Mouse (Mus musculus) C2C12 (cell line): ENCODE measurements around the gene Cdh18. TPM values are rescaled to one million over a fixed set of nuclear protein-coding genes. Genes with fewer than 3 reads are reported as not detected.
"Not testable (repeated sequence)": the region's sequence is repeated elsewhere in the genome, so short reads cannot be mapped to it uniquely, and the experiment has no call there.

Source experiments
- H3K27me3 ChIP-seq: one replicate; pipeline ENCODE4 v1.6.1; 2011; ENCODE audit not compliant: control insufficient read depth, insufficient read depth, insufficient read length
- H3K36me3 ChIP-seq: one replicate; pipeline ENCODE4 v1.6.1; 2011; ENCODE audit not compliant: control insufficient read depth, insufficient read depth
- H3K4me3 ChIP-seq: one replicate; pipeline ENCODE4 v1.5.1; 2011; ENCODE audit warnings: mild to moderate bottlenecking, control low read depth; ENCODE audit not compliant: poor library complexity, insufficient read depth, severe bottlenecking
- H3K79me2 ChIP-seq: one replicate; pipeline ENCODE4 v1.6.1; 2011; ENCODE audit not compliant: control insufficient read depth, insufficient read depth
- H3K79me3 ChIP-seq: one replicate; pipeline ENCODE4 v1.6.1; 2011; ENCODE audit warnings: low read depth, control low read depth
- H3ac ChIP-seq: one replicate; pipeline ENCODE3; 2011; ENCODE audit warnings: low read depth; ENCODE audit not compliant: control insufficient read depth, insufficient read length
- CEBPB ChIP-seq: IDR thresholded peaks from one replicate; pipeline ENCODE4 v1.6.1; 2011; ENCODE audit warnings: low read depth, mild to moderate bottlenecking, control low read depth, moderate library complexity
- CTCF ChIP-seq: IDR thresholded peaks from one replicate; pipeline ENCODE4 v1.5.1; 2011; ENCODE audit not compliant: control insufficient read depth, insufficient read depth, insufficient read length
- FOSL1 ChIP-seq: IDR thresholded peaks from one replicate; pipeline ENCODE4 v1.8.0; 2011; ENCODE audit warnings: mild to moderate bottlenecking, low read length; ENCODE audit not compliant: poor library complexity, insufficient read depth, severe bottlenecking
- MAX ChIP-seq: IDR thresholded peaks from one replicate; pipeline ENCODE4 v1.6.1; 2011; ENCODE audit warnings: mild to moderate bottlenecking, control low read depth
- MYOD1 ChIP-seq: IDR thresholded peaks from one replicate; pipeline ENCODE4 v1.6.1; 2011; ENCODE audit warnings: low read depth; ENCODE audit not compliant: control insufficient read depth, insufficient read length
- MYOG ChIP-seq: IDR thresholded peaks from one replicate; pipeline ENCODE4 v1.6.1; 2011; ENCODE audit not compliant: control insufficient read depth, insufficient read length; ENCODE audit errors: extremely low read depth
- USF1 ChIP-seq: IDR thresholded peaks from one replicate; pipeline ENCODE4 v1.6.1; 2011; ENCODE audit warnings: low read depth, mild to moderate bottlenecking, control low read depth, moderate library complexity
- polyA plus RNA-seq: library from polyadenylated mRNA; unstranded; fragments of >200 nt; fragmentation: generic; extraction: Trizol; gene quantifications from one replicate; pipeline ENCODE4 v1.2.1, GENCODE M21; 2012; ENCODE audit warnings: missing spikeins

Cdh18 gene
- polyA plus RNA-seq, 1 experiment, result 2.9 TPM

DNA sequence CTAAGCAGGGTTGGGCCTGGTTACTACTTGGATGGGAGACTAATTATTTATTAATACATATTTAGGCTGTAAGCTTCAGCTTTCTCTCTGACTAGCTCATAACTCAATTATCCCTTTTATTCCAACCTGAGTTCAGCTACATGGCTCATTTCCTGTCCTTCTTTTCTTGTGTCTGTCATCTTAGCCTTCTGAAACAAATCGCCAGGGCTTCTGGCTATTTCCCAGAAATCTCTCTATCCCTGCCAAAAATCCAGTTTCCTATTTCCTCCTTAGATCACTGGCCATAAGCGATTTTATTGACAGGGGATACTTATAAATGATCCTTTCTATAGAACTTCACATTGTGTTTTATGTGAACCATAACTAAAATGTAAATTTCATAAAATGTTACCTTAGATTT, 167.6 kb downstream of the Cdh18 start:
- Histone ChIP-seq H3K79me2 (no peaks in the 10 kb centered on the region), H3K27me3 (no peaks in the 10 kb centered on the region), H3K4me3 (no peak overlapping the region), H3ac (no peak overlapping the region), H3K79me3 (no peaks in the 10 kb centered on the region), H3K36me3 (no peaks in the 10 kb centered on the region)
- TF ChIP-seq MYOD1 (no peak), USF1 (no peak), MAX (no peak), CEBPB (no peak), CTCF (no peak), FOSL1 (no peak), MYOG (no peak)

DNA sequence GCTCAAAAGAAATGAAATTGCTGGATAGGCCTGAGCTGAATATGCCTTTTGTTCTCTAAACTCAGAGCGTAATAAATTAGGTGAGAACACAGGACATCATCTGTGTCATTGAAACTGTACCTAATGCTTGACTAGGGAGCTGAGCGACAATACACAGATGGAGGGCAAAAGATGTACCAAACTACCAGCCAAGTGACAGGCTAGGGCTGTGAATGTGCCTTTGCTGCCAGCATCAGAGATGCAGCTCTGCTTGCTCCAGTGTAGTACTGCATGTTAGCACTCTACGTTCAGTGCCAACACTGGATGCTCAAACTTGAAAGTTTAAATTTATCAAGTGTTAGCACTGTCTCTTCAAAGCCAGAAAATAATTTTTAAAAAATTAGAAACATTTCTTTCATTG, 168.9 kb downstream of the Cdh18 start:
- Histone ChIP-seq H3ac (no peak overlapping the region), H3K27me3 (no peaks in the 10 kb centered on the region), H3K79me2 (no peaks in the 10 kb centered on the region), H3K79me3 (no peaks in the 10 kb centered on the region), H3K36me3 (no peaks in the 10 kb centered on the region), H3K4me3 (no peak overlapping the region)
- TF ChIP-seq USF1, result no peak
- TF ChIP-seq CEBPB, result no peak
- TF ChIP-seq FOSL1, result no peak
- no peak for TF ChIP-seq MAX
- no peak for TF ChIP-seq MYOD1
- TF ChIP-seq CTCF, result no peak
- TF ChIP-seq MYOG, result no peak

DNA sequence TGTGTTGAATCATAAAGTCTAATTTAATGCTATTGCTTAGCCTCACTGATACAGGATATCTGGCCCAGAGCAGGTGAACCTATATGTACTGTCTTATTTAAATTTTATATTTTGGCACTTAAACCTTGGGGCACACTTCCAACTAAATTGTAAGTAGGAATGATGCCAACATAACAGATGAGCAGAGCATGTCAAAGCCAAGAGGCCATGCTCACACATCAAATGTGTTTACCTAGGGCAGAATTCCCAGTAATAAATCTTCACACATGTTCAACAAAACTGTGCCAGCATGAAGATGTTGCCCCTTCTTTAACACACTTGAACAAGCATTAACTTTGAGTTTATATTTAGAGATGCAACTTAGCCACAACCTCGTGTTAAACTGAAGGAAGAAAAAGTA, 177.8 kb downstream of the Cdh18 start:
- peak; percentile 25 for TF ChIP-seq MYOD1
- no peak for TF ChIP-seq MYOG
- Histone ChIP-seq H3K4me3 (no peak overlapping the region), H3K79me2 (no peaks in the 10 kb centered on the region), H3ac (no peak overlapping the region), H3K79me3 (no peaks in the 10 kb centered on the region), H3K27me3 (no peaks in the 10 kb centered on the region), H3K36me3 (peaks cover 13% of the 10 kb centered on the region)

DNA sequence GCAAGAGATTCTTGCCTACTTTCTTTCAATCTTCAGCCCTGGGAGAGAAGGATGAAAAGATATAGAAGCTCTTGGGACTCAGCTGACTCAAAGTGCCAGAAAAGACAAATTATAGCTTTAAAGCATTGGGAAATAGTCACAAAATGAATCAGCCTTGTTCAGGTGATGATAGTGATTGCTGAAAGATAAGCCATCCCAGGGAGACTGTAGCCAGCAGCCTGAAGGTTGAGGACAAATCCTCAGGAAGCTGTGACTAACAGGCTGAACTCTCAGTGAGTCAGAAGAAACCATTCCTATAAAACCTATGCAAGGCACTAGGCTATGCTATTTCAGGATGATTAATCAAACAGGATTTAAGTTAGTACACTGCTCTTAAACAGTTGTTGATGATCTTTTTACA, 184.2 kb downstream of the Cdh18 start:
- no peaks in the 10 kb centered on the region for H3K79me2 ChIP-seq
- no peaks in the 10 kb centered on the region for H3K79me3 ChIP-seq
- no peak overlapping the region for H3K4me3 ChIP-seq
- TF ChIP-seq CTCF (no peak), MYOD1 (peak; percentile 81), USF1 (peak; percentile 35), FOSL1 (peak; percentile 100), CEBPB (peak; percentile 97), MAX (peak; percentile 70)
- H3K36me3 ChIP-seq, result peaks cover 4% of the 10 kb centered on the region
- H3ac ChIP-seq, result no peak overlapping the region
- no peaks in the 10 kb centered on the region for H3K27me3 ChIP-seq

DNA sequence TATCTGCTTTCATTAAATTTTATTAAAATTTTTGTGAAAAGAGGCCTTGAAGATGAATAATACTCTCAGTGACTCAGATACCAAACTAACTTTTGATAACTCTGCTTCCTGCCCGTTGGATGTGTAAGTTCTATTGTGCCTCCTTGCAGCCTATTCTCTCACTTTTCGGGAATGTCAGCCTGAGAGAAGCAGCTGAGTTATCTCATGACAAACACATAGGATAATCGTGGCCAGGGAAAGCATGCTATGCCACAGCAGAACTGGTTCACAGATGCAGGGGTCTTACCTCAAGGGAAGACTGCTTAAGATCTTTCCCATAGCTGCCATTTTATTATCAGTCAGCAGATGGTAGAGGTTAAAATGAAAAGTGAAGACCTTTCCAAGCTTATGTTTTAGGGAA, 187.3 kb downstream of the Cdh18 start:
- Histone ChIP-seq H3ac (no peak overlapping the region), H3K36me3 (no peaks in the 10 kb centered on the region), H3K79me2 (no peaks in the 10 kb centered on the region), H3K79me3 (no peaks in the 10 kb centered on the region), H3K4me3 (no peak overlapping the region), H3K27me3 (no peaks in the 10 kb centered on the region)
- TF ChIP-seq MAX, result peak; percentile 67
- no peak for TF ChIP-seq CEBPB
- peak; percentile 49 for TF ChIP-seq MYOD1
- TF ChIP-seq MYOG, result no peak
- no peak for TF ChIP-seq USF1
- no peak for TF ChIP-seq CTCF
- TF ChIP-seq FOSL1, result no peak

DNA sequence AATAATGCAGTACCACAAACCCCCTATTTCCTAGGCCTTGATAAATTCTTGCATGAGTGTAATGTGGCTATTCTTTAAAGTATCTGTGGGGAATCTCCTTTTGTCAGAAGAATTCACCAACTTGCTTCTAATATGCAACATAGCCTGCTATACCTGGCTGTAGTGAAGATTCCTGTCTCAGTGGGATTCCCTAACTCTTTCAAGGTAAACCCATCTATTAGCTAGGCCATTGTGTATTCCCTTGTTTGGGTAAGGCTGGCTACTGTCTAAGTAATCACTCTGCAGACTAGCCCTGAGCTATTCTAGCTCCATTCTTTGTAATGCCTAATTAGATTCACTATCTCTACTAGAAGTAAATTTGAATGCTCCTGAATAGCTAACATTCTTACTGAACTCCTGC, 212.4 kb downstream of the Cdh18 start:
- not testable (repeated sequence) for H3K27me3 ChIP-seq, H3ac ChIP-seq, H3K79me2 ChIP-seq, H3K79me3 ChIP-seq, H3K36me3 ChIP-seq, H3K4me3 ChIP-seq

DNA sequence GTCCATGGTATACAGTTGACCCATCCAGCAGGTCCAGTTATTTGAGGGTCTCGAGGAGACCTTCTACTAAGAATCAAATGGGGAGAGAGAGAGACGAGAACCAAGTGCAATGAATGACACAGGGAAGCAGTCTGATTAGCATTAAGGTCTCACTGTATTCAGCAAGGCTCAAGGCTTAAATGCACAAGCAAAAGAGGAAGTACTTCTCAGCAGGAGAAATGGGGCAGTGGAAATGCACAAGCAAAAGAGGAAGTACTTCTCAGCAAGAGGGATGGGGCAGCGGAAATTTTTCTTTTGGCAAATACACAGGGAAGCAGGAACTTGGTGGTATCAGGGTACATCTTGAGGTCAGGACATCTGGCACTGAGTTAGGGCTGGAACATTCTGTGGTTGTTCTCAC, 217.8 kb downstream of the Cdh18 start:
- H3ac ChIP-seq, H3K79me2 ChIP-seq, H3K4me3 ChIP-seq, H3K27me3 ChIP-seq, H3K36me3 ChIP-seq, H3K79me3 ChIP-seq: not testable (repeated sequence)
